Mouse (Mus musculus) hindlimb bud, embryonic 11.5 days (tissue): ENCODE data around the gene Vps26c.

ENCODE experiments used
- DNase-seq: peaks from one replicate; pipeline ENCODE4 v3.0.0-alpha.2; 2012; ENCODE audit warnings: low read depth, low spot score; ENCODE audit errors: extremely low spot score

Vps26c gene

GRCm38 (mm10) chr16:94549813-94550212 is 23.2 kb upstream of the Vps26c start:
- DNase-seq, result no peak

- no peak for DNase-seq
These were observed 19.3 kb upstream of the Vps26c start for GRCm38 (mm10) chr16:94545781-94546562.

- DNase-seq, result no peak
These were observed 18.0 kb upstream of the Vps26c start for GRCm38 (mm10) chr16:94544540-94545105.

DNA sequence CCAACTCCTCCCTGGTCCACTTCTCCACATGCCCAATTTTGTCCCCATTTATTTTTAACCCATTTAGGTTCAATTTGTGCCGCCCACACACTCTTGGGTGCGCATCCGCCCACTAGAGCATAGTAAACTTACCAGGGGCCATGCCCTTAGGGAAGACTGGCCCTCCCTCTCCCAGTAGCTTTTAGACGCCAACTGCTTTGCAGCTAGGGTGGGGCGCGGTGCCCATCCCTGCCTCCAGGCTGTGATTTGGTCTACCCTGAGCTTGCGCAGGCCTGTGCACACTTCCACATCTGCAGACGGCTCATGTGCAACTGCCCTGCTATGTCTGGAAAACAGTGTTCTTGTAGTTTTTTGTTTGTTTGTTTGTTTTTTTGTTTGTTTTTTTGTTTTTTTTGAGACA is 16.3 kb upstream of the Vps26c start:
- DNase-seq, result no peak

- DNase-seq, result no peak
These were observed 13.5 kb upstream of the Vps26c start for GRCm38 (mm10) chr16:94540140-94540539.

- no peak for DNase-seq
These were observed 10.5 kb upstream of the Vps26c start for GRCm38 (mm10) chr16:94537159-94537527.

- DNase-seq, result no peak
These were observed 10.0 kb upstream of the Vps26c start for GRCm38 (mm10) chr16:94536417-94537158.

DNA sequence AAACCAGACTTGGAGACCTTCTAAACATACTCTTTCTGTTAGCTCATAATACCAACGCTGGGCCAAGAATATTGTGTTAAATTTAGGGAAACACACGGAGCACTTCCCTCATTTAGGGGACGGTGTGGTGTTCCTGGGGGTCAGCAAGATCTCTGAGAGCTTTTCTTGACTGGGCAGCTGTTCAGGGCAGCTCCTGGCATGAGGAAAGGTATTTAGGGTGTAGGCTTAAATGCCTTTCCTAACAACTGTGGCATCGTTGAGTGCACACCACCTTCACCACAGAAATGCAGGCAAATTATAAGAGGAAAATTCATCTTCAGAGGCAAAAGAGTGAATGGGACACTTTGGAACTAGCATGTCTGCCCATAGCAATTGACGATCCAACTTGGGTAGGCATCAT is 9.1 kb upstream of the Vps26c start:
- no peak for DNase-seq

DNA sequence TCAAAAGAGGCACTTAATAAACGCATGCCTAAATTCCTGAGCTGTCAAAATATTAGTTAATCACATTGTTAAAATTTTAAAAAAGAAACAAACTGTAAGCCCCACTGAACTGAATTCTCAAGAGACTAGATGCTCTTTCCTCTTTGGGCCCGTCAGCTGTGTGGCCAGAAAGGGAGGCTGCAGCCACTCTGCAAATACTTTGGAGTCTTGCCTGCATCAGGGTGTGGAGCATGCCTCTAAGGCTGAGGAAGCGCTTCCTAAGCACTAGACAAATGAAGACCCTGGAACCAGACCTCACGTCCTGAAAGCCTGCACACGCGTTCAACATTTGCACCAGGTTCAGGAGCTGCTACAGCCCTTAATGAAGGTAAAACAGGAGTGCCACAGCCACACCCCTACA is 7.0 kb upstream of the Vps26c start:
- DNase-seq, result no peak

- no peak for DNase-seq
These were observed 4.6 kb upstream of the Vps26c start for GRCm38 (mm10) chr16:94531268-94531667.

DNA sequence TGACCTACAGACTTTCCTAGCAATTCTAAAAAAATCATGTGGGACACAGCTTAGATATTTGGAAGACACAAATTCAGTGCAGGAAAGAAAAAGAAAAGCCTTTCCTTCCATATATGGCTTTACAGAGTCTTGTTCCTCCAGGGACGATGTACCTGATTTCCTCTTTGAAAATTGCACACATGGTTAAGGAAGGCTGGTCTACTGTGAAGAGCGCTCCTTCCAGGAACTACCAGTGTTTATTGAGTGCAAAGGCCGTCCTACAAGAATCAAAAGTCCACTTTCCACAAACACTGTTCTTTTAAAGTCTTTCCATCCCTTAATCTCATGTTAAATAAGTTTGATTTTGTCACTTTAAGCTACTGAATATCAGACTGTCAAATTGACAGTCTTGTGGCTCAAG is 916 bp upstream of the Vps26c start:
- no peak for DNase-seq

DNA sequence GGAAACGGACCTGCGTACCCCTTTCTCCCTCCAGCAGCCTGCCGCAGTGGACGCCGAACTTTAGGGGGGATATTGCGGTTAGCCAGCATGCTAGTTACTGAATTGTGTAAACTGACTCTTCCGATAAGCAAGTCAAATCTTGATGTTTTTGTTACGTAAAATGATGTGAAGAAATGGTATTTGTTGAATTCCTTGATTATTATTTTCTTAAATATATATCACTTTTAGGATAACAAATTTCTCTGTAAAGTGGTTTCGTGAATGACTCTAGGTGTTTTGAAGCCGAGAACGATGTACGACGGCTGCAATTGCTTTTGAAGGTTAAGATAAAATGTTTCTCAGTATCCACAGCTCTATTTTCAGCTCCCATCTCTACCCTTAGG is 513 bp upstream of the Vps26c start:
- DNase-seq, result no peak

- DNase-seq, result no peak
These were observed 681 bp downstream of the Vps26c start for GRCm38 (mm10) chr16:94525955-94526343.

GRCm38 (mm10) chr16:94524691-94525090 is 1.9 kb downstream of the Vps26c start:
- DNase-seq, result no peak

GRCm38 (mm10) chr16:94523594-94524377 is 2.8 kb downstream of the Vps26c start:
- DNase-seq, result no peak

DNA sequence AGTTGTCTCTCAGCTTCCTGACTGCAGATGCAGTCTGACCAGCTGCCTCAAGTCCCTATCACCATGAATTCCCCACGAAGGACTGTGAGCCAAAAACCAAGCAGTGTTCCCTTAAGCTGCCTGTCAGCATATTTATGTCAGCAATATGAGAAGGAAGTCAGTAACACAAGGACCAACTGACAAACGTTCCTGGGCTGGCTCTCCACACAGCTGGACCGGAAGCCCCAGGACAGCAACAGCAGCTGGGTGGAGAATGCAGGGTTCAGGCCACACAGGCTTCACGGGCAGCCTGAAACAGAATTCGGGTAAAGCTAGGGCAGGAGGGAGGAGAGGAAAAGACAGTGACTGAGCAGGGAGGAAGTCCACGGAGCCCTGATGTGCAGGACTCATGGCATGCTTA is 7.6 kb downstream of the Vps26c start:
- DNase-seq, result no peak

GRCm38 (mm10) chr16:94517606-94518005 is 9.0 kb downstream of the Vps26c start:
- no peak for DNase-seq

DNA sequence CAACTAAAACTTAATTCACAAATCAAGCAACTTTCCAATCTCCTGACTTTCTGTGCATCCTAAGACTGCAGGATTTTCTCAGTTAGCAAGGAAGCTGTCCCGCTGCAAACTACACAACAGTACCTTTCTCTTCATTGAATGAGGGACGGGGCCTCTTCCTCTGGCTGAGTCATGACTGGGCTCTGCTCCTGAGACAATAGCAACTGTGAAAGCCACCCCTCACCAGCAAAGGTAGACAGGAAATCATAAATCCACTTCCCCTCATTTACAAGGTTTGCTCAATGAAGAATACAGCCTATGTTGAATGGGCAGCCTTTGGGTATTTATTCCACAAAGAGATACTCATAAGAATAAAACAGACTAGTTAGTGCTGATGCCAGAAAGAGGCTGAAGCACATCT is 16.6 kb downstream of the Vps26c start:
- no peak for DNase-seq

GRCm38 (mm10) chr16:94508769-94509168 is 17.9 kb downstream of the Vps26c start:
- no peak for DNase-seq

DNA sequence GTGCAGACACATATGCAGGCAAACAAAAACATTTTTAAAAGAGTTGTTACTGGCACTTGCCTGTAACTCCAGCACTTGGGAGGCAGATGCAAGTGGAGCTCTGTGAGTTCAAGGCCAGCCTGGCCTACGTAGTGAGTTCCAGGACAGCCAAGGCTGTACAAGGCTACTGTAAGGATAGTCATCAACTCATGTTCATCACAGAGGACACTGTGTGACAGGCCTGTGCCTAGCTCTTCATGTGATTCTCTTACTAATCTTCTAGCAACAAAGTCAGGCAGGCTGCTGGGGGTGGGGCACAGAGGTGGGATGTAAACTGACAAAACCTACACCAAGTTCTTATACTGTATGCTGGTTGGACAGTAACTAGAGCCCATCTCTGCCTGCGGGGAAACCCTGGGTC is 19.6 kb downstream of the Vps26c start:
- DNase-seq, result no peak

GRCm38 (mm10) chr16:94504192-94504591 is 22.4 kb downstream of the Vps26c start:
- no peak for DNase-seq
